Mouse (Mus musculus) urinary bladder, adult 2 months (tissue): ENCODE measurements around the gene Fbxo39. TPM values are rescaled to one million over a fixed set of nuclear protein-coding genes. Genes with fewer than 3 reads are reported as not detected.
A peak's percentile ranks its signal among the peaks of the same experiment; 100 is the strongest.
"Not testable (repeated sequence)": the region's sequence is repeated elsewhere in the genome, so short reads cannot be mapped to it uniquely, and the experiment has no call there.

ENCODE experiments used
- DNase-seq: peaks from one replicate; pipeline ENCODE4 v3.0.0; 2022; ENCODE audit warnings: low spot score
- polyA plus RNA-seq: library from polyadenylated mRNA; depleted of rRNA; stranded (reverse); fragments of >200 nt; gene quantifications from 2 replicates; pipeline ENCODE4 v1.2.3, GENCODE M21; 2012

Gene Fbxo39
- polyA plus RNA-seq, 1 experiment = 0.10 TPM

- DNase-seq = no peak
Measured at GRCm38 (mm10) chr11:72311355-72312001, 2.8 kb upstream of the Fbxo39 start.

- no peak for DNase-seq
Measured at GRCm38 (mm10) chr11:72318026-72318425, 3.8 kb downstream of the Fbxo39 start.

- DNase-seq = no peak
Measured at GRCm38 (mm10) chr11:72324431-72324830, 10.2 kb downstream of the Fbxo39 start.

GRCm38 (mm10) chr11:72325701-72326100 is 11.5 kb downstream of the Fbxo39 start:
- no peak for DNase-seq

GRCm38 (mm10) chr11:72332951-72333667 is 18.9 kb downstream of the Fbxo39 start:
- no peak for DNase-seq

- no peak for DNase-seq
Measured at GRCm38 (mm10) chr11:72334653-72335052, 20.4 kb downstream of the Fbxo39 start.

GRCm38 (mm10) chr11:72336726-72337125 is 22.5 kb downstream of the Fbxo39 start:
- no peak for DNase-seq

GRCm38 (mm10) chr11:72338437-72338871 is 24.2 kb downstream of the Fbxo39 start:
- no peak for DNase-seq

- DNase-seq = no peak
Measured at GRCm38 (mm10) chr11:72339716-72340115, 25.5 kb downstream of the Fbxo39 start.

GRCm38 (mm10) chr11:72342549-72343237 is 28.4 kb downstream of the Fbxo39 start:
- DNase-seq = no peak

- DNase-seq = not testable (repeated sequence)
Measured at GRCm38 (mm10) chr11:72343238-72343625, 29.0 kb downstream of the Fbxo39 start.

GRCm38 (mm10) chr11:72343904-72344303 is 29.7 kb downstream of the Fbxo39 start:
- no peak for DNase-seq

GRCm38 (mm10) chr11:72344486-72344885 is 30.2 kb downstream of the Fbxo39 start:
- DNase-seq = no peak

- DNase-seq = no peak
Measured at GRCm38 (mm10) chr11:72348563-72348962, 34.3 kb downstream of the Fbxo39 start.

GRCm38 (mm10) chr11:72349016-72349415 is 34.8 kb downstream of the Fbxo39 start:
- no peak for DNase-seq

GRCm38 (mm10) chr11:72349652-72350051 is 35.4 kb downstream of the Fbxo39 start:
- DNase-seq = no peak

GRCm38 (mm10) chr11:72352272-72352671 is 38.0 kb downstream of the Fbxo39 start:
- DNase-seq = no peak

- no peak for DNase-seq
Measured at GRCm38 (mm10) chr11:72353186-72353585, 38.9 kb downstream of the Fbxo39 start.

GRCm38 (mm10) chr11:72354971-72355728 is 40.9 kb downstream of the Fbxo39 start:
- peak; percentile 61 for DNase-seq

- DNase-seq = no peak
Measured at GRCm38 (mm10) chr11:72361385-72362346, 47.4 kb downstream of the Fbxo39 start.

- DNase-seq = no peak
Measured at GRCm38 (mm10) chr11:72362347-72362741, 48.1 kb downstream of the Fbxo39 start, which contains the start of gene Tekt1. Tekt1 (minus strand) TSS chr11:72362442.
